Mouse (Mus musculus): ENCODE data around the gene Atr. TPM values are rescaled to one million over a fixed set of nuclear protein-coding genes. Genes with fewer than 3 reads are reported as not detected.

Atr gene
- polyA plus RNA-seq (2015; fragmentation: Nextera tagmentation; extraction: Ambion mirVana), result 4.4 and 4.6 TPM in 2 replicates

DNA sequence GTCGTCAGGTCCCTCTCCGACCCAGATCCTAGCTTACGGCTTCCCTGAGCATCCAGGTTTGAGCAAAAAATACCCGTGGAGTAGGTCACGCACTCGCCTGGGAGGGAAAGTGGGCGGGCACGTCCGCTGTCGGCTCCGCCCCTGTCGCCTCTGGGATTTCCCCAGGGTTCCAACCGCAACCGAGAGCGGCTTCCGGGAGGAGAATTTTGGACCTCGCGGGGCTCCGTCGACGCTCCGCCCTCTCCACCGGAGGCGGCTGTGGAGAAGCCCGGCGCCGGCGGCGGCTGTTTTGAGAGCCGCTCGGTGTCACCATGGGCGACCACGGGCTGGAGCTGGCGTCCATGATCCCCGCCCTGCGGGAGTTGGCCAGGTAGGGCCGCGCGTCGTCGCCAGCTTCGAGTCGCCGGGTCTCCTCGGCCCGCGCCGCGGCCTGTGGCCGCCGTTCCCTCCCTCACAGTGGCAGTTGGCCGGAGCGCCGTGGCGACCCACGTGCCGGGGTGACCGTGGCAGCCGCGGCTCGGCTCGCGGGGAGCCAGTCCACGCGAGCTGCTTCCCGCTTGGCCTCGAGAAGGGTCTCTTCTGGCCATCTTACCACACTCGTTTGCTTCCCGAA is at the start of gene Atr:
Atr (plus strand) TSS at position 184 of the 613 bp plus-strand sequence.
- ATAC-seq (ENCODE audit: low FRiP score, low TSS enrichment) (peak; percentile 95), DNase-seq (ENCODE audit: low spot score) (peak; percentile 95)
- Histone ChIP-seq H3K36me3 (ENCODE audit: control insufficient read depth, insufficient read depth, low read length) (no peaks in the 10 kb centered on the region), H3K9me3 (ENCODE audit: control insufficient read depth, low read length) (no peaks in the 10 kb centered on the region), H3K9ac (ENCODE audit: low read length) (peak within 1 kb of the TSS; percentile 72), H3K4me2 (replicated peaks; ENCODE audit: low read depth) (peak within 1 kb of the TSS; percentile 97), H3K27me3 (ENCODE audit: control insufficient read depth, insufficient read depth, low read length) (no peaks in the 10 kb centered on the region), H3K27ac (replicated peaks) (peak within 1 kb of the TSS; percentile 84), H3K4me1 (replicated peaks; ENCODE audit: control insufficient read depth, insufficient read depth) (no peaks in the 10 kb centered on the region), H3K4me3 (ENCODE audit: low read depth, low read length) (peak within 1 kb of the TSS; percentile 92)
- TF ChIP-seq EP300 (optimal IDR thresholded peaks at IDR 0.05) (peak; percentile 44), CTCF (IDR thresholded peaks at IDR 0.05; ENCODE audit: low read depth) (no peak)
- under 1% methylated on average over 67 of the region's 69 CpGs for WGBS

DNA sequence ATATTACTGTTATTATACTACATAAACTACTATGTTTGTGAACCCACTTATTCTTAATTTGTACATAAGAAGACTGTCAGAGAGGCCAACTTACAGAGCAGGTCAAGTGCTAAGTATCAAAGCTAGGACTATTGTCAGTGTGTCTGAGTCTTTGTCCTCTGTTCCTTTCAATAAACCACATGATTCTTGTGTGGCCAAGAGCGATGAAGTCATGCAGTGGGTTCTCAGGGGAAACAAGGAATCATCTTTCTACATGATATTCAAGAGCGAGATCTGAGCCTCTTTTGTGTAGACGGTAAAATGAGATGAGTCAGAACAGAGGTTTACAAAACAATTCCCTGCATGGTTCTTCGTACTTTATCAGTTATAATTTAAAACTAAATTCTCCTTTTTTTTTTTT is 47.8 kb upstream of the Atr start:
- WGBS, result 77% methylated on average over 4 of the region's 4 CpGs
- no peak overlapping the region for H3K4me3 ChIP-seq (ENCODE audit: low read depth, low read length)
- no peak overlapping the region for H3K4me2 ChIP-seq (replicated peaks; ENCODE audit: low read depth)
- H3K36me3 ChIP-seq (ENCODE audit: control insufficient read depth, insufficient read depth, low read length), result no peaks in the 10 kb centered on the region
- no peak overlapping the region for H3K27ac ChIP-seq (replicated peaks)
- H3K4me1 ChIP-seq (replicated peaks; ENCODE audit: control insufficient read depth, insufficient read depth), result no peaks in the 10 kb centered on the region
- ATAC-seq (ENCODE audit: low FRiP score, low TSS enrichment) (no peak), DNase-seq (ENCODE audit: low spot score) (no peak)
- TF ChIP-seq CTCF (IDR thresholded peaks at IDR 0.05; ENCODE audit: low read depth) (no peak), EP300 (optimal IDR thresholded peaks at IDR 0.05) (no peak)
- H3K27me3 ChIP-seq (ENCODE audit: control insufficient read depth, insufficient read depth, low read length), result no peaks in the 10 kb centered on the region
- H3K9ac ChIP-seq (ENCODE audit: low read length), result no peak overlapping the region
- no peaks in the 10 kb centered on the region for H3K9me3 ChIP-seq (ENCODE audit: control insufficient read depth, low read length)

DNA sequence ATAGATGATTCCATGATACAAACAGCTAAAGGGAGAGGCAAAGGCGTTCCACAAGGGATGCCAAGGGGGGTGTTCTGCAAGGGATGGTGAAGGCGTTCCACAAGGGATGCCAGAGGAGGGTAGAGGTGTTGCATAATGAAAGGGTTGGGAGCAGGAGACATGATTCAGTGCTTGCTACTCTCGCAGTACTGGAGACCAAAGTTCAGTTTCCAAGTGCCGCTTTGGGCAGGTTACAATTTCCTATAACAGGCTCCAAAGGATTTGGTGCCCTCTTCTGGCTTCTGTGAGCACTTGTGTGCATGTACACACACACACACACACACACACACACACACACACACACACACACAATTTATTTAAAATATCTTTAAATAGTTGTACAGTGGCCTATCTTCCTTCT is 45.6 kb upstream of the Atr start:
- no peak overlapping the region for H3K4me3 ChIP-seq (ENCODE audit: low read depth, low read length)
- 95% methylated on average over 4 of the region's 4 CpGs for WGBS
- no peaks in the 10 kb centered on the region for H3K36me3 ChIP-seq (ENCODE audit: control insufficient read depth, insufficient read depth, low read length)

DNA sequence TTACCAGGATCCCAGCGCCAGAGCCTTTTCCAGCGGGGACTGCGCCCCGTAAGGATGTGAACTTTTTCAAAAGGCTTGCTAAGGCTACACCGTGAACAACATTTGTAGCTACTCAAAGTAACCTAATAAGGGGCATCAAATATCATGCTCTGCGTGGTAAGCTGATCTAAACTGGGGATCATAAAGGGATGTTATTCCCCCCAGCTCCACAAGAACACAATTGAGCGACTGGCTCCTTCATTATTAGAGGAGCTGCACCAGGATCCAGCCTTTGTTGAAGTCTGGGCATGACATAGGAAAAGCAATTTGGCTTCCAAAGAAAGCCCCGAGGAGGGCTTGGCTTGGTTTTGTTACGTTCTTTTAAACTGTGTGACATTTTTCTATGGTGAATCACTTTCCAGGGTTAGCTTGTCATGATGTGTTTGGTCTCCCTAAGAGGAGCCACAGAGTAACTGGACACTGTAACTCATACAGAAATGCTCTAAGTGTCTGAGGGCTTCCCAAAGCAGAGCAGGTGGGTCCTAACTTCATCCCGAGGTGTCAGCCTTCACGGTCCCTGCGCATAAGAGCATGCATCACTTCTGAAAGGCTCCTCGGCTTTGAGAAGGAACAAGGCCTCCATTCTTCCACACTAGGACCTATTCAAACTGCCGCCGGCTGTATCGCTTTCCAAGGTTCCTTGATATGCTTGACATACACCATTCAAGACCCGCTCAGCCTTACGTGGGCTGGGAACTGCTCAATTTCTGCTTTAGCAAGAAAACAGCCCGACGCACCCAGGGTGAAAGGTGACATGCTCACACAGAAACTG is 43.5 kb upstream of the Atr start:
- Histone ChIP-seq H3K4me2 (replicated peaks; ENCODE audit: low read depth) (no peak overlapping the region), H3K9me3 (ENCODE audit: control insufficient read depth, low read length) (no peaks in the 10 kb centered on the region), H3K4me1 (replicated peaks; ENCODE audit: control insufficient read depth, insufficient read depth) (no peaks in the 10 kb centered on the region), H3K27ac (replicated peaks) (peak overlapping the region; percentile 9; the same call in 1 of the 2 replicates), H3K9ac (ENCODE audit: low read length) (no peak overlapping the region), H3K27me3 (ENCODE audit: control insufficient read depth, insufficient read depth, low read length) (no peaks in the 10 kb centered on the region), H3K4me3 (ENCODE audit: low read depth, low read length) (no peak overlapping the region), H3K36me3 (ENCODE audit: control insufficient read depth, insufficient read depth, low read length) (no peaks in the 10 kb centered on the region)
- DNase-seq (ENCODE audit: low spot score) (no peak), ATAC-seq (ENCODE audit: low FRiP score, low TSS enrichment) (no peak)
- TF ChIP-seq EP300 (optimal IDR thresholded peaks at IDR 0.05) (no peak), CTCF (IDR thresholded peaks at IDR 0.05; ENCODE audit: low read depth) (no peak)
- 61% methylated on average over 20 of the region's 20 CpGs for WGBS

More for the DNA sequence above, 45.6 kb upstream of the Atr start:
- H3K9me3 ChIP-seq (ENCODE audit: control insufficient read depth, low read length), result no peaks in the 10 kb centered on the region
- H3K4me1 ChIP-seq (replicated peaks; ENCODE audit: control insufficient read depth, insufficient read depth), result no peaks in the 10 kb centered on the region
- H3K4me2 ChIP-seq (replicated peaks; ENCODE audit: low read depth), result no peak overlapping the region
- no peak overlapping the region; the same call in 1 of the 2 replicates for H3K27ac ChIP-seq (replicated peaks)
- H3K9ac ChIP-seq (ENCODE audit: low read length), result no peak overlapping the region
- TF ChIP-seq CTCF (IDR thresholded peaks at IDR 0.05; ENCODE audit: low read depth) (peak; percentile 44; the same call in 1 of the 2 replicates), EP300 (optimal IDR thresholded peaks at IDR 0.05) (no peak)
- no peaks in the 10 kb centered on the region for H3K27me3 ChIP-seq (ENCODE audit: control insufficient read depth, insufficient read depth, low read length)
- ATAC-seq (ENCODE audit: low FRiP score, low TSS enrichment) (peak; percentile 81), DNase-seq (ENCODE audit: low spot score) (no peak)

DNA sequence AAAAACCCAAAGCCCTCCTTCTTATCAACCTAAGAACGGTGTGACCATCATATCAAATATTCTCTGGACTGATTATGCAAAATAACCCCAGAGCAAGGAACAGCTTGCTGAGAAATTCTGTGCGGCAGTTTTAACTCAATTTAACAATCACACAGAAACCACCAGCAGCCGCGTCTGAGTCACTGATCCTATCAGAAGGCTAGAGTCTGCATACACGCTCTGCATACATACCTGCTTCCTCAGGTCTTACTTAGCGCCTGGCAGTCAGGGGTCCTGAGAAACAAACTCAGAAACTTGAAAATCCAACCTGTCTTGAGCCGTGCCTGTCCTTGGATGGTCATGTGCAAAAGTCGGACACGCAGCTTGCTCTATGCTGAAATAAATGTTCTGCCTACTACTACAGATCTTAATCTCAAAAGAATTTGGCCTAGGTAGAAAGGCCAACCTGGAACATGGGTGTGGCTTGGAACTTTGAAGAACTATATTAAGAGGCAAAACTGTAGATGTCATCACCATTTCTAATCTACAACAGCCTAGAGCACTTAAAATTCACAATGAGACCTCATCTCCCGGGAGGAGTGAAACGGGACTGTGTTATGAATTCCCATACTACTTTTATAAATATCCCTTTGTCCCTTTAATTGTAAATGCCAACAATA is 42.3 kb upstream of the Atr start:
- peak; percentile 51 for DNase-seq (ENCODE audit: low spot score)
- Histone ChIP-seq H3K36me3 (ENCODE audit: control insufficient read depth, insufficient read depth, low read length) (no peaks in the 10 kb centered on the region), H3K27ac (replicated peaks) (peak overlapping the region; percentile 41; the same call in 1 of the 2 replicates), H3K27me3 (ENCODE audit: control insufficient read depth, insufficient read depth, low read length) (no peaks in the 10 kb centered on the region), H3K9ac (ENCODE audit: low read length) (no peak overlapping the region), H3K4me1 (replicated peaks; ENCODE audit: control insufficient read depth, insufficient read depth) (no peaks in the 10 kb centered on the region), H3K4me2 (replicated peaks; ENCODE audit: low read depth) (no peak overlapping the region), H3K4me3 (ENCODE audit: low read depth, low read length) (no peak overlapping the region), H3K9me3 (ENCODE audit: control insufficient read depth, low read length) (no peaks in the 10 kb centered on the region)
- ATAC-seq (ENCODE audit: low FRiP score, low TSS enrichment), result peak; percentile 66
- TF ChIP-seq EP300 (optimal IDR thresholded peaks at IDR 0.05) (no peak), CTCF (IDR thresholded peaks at IDR 0.05; ENCODE audit: low read depth) (no peak)
- 49% methylated on average over 11 of the region's 11 CpGs for whole genome bisulfite sequencing
